Mouse (Mus musculus) embryonic facial prominence, embryonic 14.5 days (tissue): ENCODE results near the gene Pou2f1. TPM values are rescaled to one million over a fixed set of nuclear protein-coding genes. Genes with fewer than 3 reads are reported as not detected.
A peak's percentile ranks its signal among the peaks of the same experiment; 100 is the strongest.

ENCODE experiments used
- ATAC-seq: fragments of 200-750 bp; cut with Nextera tagmentation; 2 replicates; pipeline ENCODE4 v1.8.0; 2017; ENCODE audit warnings: low read depth, moderate number of reproducible peaks, moderate TSS enrichment
- DNase-seq: peaks from one replicate; pipeline ENCODE4 v3.0.0-alpha.2; 2015; ENCODE audit warnings: low spot score
- H3K27ac ChIP-seq: fragments of 300-500 bp; sonication (generic); replicated peaks from 2 replicates; pipeline ENCODE4 v1.5.1; 2014; ENCODE audit warnings: low read depth, mild to moderate bottlenecking, low read length, moderate library complexity
- H3K27me3 ChIP-seq: fragments of 300-500 bp; sonication (generic); replicated peaks from 2 replicates; pipeline ENCODE4 v1.6.1; 2014; ENCODE audit warnings: low read length; ENCODE audit not compliant: control insufficient read depth, insufficient read depth
- H3K36me3 ChIP-seq: fragments of 300-500 bp; sonication (generic); 2 replicates; pipeline ENCODE4 v1.6.1; 2014; ENCODE audit warnings: low read length, mixed read lengths; ENCODE audit not compliant: control insufficient read depth, insufficient read depth
- H3K4me1 ChIP-seq: fragments of 300-500 bp; sonication (generic); 2 replicates; pipeline ENCODE4 v1.6.1; 2014; ENCODE audit warnings: antibody characterized with exemption, low read length; ENCODE audit not compliant: control insufficient read depth, insufficient read depth
- H3K4me2 ChIP-seq: fragments of 300-500 bp; sonication (generic); 2 replicates; pipeline ENCODE4 v1.6.1; 2014; ENCODE audit warnings: low read depth, mild to moderate bottlenecking, low read length, moderate library complexity, mixed read lengths
- H3K4me3 ChIP-seq: fragments of 300-500 bp; sonication (generic); 2 replicates; pipeline ENCODE4 v1.5.1; 2014; ENCODE audit warnings: low read depth, mild to moderate bottlenecking, low read length
- H3K9ac ChIP-seq: fragments of 300-500 bp; sonication (generic); 2 replicates; pipeline ENCODE4 v1.6.1; 2014; ENCODE audit warnings: low read depth, mild to moderate bottlenecking, low read length, moderate library complexity, mixed read lengths
- H3K9me3 ChIP-seq: fragments of 300-500 bp; sonication (generic); 2 replicates; pipeline ENCODE4 v1.6.1; 2016; ENCODE audit warnings: low read length; ENCODE audit not compliant: control insufficient read depth
- WGBS: fragments of 180-500 bp; shearing (Covaris S2); extraction: QIAGEN DNeasy Blood & Tissue Kit; methylation state at CpG from one replicate; pipeline ENCODE4 v1.1.7; 2014; 5-methylcytosine and 5-hydroxymethylcytosine counted together
- polyA plus RNA-seq: library from polyadenylated mRNA; unstranded; fragments of >200 nt; fragmentation: Nextera tagmentation; extraction: Ambion mirVana; gene quantifications from 2 replicates; pipeline ENCODE4 v1.2.1, GENCODE M21; 2014

The Pou2f1 gene
- 11.4 and 13.6 TPM in 2 replicates for polyA plus RNA-seq

DNA sequence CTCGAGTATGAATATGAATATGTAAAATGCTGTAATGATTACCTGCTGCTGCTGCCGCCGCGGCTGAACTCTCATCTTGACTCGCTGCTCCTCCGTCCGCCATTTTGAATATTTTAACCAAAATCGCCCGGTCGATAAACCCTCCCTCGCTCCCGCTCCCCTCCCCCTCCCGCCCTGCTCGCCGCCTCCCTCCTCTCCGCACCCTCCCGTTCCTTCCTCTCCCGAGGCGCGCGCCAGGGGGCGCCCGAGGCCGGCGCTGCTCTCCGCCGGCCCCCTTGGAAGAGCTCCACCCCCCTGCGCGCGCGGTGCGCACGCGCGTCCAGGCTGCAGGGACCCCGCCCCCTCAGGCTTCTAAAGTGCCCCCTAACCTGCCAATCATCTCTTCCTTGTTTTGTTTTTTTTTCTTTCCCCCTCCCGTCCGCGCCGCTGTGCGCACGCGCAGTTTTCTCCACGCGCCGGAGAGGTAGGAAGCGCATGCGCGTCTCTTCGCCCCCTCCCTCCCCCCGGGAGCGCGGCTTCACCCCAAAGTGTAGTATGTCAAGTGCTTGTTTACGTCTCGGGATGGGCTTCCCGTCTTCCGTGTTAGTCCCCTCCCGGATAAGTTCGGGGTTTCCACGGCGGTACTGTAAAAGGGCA, at the start of gene Pou2f1:
TSS of gene Pou2f1 (minus strand) at position 159 of the 636 bp plus-strand sequence.
- Histone ChIP-seq H3K27ac (peak within 1 kb of the TSS; percentile 92), H3K36me3 (no peaks in the 10 kb centered on the region), H3K4me3 (peak within 1 kb of the TSS; percentile 95), H3K4me1 (peaks cover 10% of the 10 kb centered on the region; the same call in 1 of the 2 replicates), H3K9ac (peak within 1 kb of the TSS; percentile 93), H3K4me2 (peak within 1 kb of the TSS; percentile 83), H3K27me3 (no peaks in the 10 kb centered on the region), H3K9me3 (no peaks in the 10 kb centered on the region)
- DNase-seq (peak; percentile 98), ATAC-seq (peak; percentile 92)
- WGBS: under 1% methylated on average over 43 of the region's 61 CpGs

DNA sequence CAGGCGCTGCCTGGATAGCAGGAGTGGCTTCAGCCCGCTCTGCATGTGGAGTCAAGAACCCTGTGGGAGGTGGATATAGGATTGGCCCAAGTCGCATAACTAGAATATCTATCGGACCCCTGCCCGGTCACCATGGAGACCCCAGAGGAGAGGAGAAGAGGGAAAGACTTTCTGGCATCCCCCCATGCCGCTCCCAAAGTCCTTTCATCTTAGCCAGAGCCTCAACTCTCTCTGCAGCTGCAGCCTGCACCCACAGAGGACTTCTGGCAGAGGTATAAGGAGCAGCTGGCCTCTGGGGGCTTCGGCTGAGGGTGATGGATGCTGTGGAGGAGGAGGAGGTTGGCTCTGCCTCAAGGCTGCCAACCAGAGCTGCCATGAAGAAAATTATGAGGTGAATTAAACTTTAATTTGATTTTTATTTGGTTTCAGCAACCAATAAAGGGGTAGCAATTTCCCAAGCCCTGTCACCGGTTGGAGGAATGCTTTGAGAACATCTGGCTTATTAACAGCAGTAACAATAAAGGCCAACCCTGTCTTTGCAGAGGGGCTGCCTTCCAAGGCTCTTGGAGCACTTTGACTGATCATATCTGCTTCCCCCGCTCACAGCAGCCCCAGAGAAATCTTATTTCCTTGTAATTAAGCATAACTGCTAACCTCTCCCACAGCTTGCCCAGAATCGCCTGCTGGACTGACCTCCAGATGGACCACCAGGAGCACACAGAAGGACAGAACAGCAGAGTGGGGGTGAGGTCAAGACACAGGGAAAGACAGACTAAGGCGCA, 46.8 kb upstream of the Pou2f1 start:
- H3K9me3 ChIP-seq: no peaks in the 10 kb centered on the region
- peak overlapping the region; percentile 36 for H3K4me3 ChIP-seq
- peak overlapping the region; percentile 81 for H3K4me2 ChIP-seq
- no peak overlapping the region for H3K27ac ChIP-seq
- DNase-seq (peak; percentile 45), ATAC-seq (no peak)
- 14% methylated on average over 11 of the region's 11 CpGs for WGBS
- no peaks in the 10 kb centered on the region for H3K36me3 ChIP-seq
- 0 out of 2 replicates have a peak, but pooled peaks cover 12% of the 10 kb centered on the region for H3K27me3 ChIP-seq
- H3K4me1 ChIP-seq: peaks cover 24% of the 10 kb centered on the region
- H3K9ac ChIP-seq: no peak overlapping the region

DNA sequence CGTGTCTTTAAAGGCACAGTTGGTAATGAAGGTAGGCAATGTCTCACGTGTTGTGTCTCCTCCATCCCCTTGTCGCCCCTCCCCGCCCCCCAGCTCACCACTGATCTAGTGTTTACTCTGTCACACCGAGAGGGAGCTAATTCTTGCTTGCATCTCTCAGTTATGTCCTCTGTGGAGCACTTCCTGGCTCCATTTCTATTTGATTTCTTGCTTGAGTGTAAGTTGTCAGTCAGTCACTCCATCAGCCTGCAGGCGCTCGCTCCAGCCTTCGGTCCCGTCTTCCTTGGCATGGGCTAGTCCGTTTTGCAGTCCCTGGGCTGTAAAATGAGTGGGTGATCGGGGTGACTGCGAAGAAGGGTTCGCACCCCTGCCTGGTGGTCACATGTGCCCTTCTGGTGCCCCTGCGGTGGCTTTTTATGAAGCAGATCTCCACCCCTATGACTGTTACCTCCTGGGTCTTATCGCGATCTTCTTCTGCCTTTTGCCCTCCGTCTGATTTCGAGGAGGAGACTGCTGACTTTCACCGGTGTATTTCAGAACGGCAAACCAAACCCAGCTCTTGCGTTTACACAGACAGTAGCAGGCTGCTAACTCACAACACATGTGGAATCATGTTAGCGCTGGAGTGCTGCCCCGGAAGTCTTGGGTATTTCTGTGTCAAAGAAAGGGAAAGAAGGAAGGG, 45.9 kb upstream of the Pou2f1 start:
- ATAC-seq: no peak
- H3K36me3 ChIP-seq: no peaks in the 10 kb centered on the region
- H3K4me2 ChIP-seq: peak overlapping the region; percentile 81
- WGBS: 1% methylated on average over 23 of the region's 23 CpGs
- peaks cover 24% of the 10 kb centered on the region for H3K4me1 ChIP-seq
- peak; percentile 71 for DNase-seq
- H3K27ac ChIP-seq: no peak overlapping the region; the same call in 1 of the 2 replicates
- peak overlapping the region; percentile 36 for H3K4me3 ChIP-seq
- H3K9ac ChIP-seq: peak overlapping the region; percentile 53
- 0 out of 2 replicates have a peak, but pooled peaks cover 12% of the 10 kb centered on the region for H3K27me3 ChIP-seq
- no peaks in the 10 kb centered on the region for H3K9me3 ChIP-seq

DNA sequence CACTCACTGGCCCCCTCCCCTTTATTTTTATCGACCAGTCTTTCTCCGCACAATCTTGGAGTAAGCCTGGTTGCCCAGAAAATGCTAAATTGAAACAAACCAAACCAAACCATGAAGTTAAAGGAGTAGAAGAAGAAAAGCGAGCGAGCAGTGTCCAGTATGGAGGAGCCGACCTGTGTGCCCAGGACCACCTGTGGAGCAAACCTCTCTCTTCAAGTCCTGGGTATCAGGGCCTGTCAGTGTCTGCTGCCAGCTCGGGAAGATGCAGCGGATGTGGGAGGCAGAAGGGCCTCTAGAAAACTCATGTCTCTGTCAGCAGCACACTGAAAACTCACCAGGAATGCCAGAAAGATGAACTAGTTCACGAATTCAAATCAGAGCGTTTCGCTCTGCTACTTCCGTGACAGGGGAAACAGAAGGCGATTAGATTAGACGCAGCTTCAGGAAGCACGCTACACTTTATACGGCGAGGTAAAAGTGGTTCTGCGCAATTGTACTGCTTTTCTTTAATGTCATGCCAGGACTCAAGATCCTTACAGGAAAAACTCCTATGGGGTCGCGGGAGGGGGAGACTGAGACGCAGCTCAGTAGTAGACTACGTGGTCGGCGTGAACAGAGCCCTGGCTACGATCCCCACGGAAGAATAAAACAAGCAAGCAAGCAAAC, 45.2 kb upstream of the Pou2f1 start:
- Histone ChIP-seq H3K9ac (peak overlapping the region; percentile 53), H3K4me1 (peaks cover 24% of the 10 kb centered on the region), H3K36me3 (no peaks in the 10 kb centered on the region), H3K27me3 (0 out of 2 replicates have a peak, but pooled peaks cover 12% of the 10 kb centered on the region), H3K9me3 (no peaks in the 10 kb centered on the region), H3K27ac (no peak overlapping the region), H3K4me2 (peak overlapping the region; percentile 81), H3K4me3 (peak overlapping the region; percentile 36)
- DNase-seq: peak; percentile 49
- no peak for ATAC-seq
- WGBS: 6% methylated on average over 25 of the region's 25 CpGs

DNA sequence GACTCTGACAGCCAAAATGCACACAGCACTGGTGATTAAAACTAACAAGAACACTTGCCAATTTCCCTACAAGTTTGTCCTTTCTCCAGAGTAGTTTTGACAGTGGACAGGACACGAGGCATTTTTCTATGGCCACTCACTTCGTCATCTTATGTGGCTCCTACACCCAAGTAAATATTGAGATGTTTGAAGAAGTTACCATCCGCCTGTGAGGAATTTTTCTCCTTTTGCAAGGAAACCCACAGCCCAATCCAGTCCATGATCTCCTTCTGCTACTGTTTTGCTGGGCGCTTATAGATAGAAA, 43.4 kb upstream of the Pou2f1 start:
- H3K9ac ChIP-seq: peak overlapping the region; percentile 23; the same call in 1 of the 2 replicates
- H3K36me3 ChIP-seq: no peaks in the 10 kb centered on the region
- H3K4me3 ChIP-seq: no peak overlapping the region
- H3K9me3 ChIP-seq: no peaks in the 10 kb centered on the region
- H3K4me2 ChIP-seq: peak overlapping the region; percentile 30
- no peak for ATAC-seq
- H3K27me3 ChIP-seq: 0 out of 2 replicates have a peak, but pooled peaks cover 12% of the 10 kb centered on the region
- DNase-seq: no peak
- H3K4me1 ChIP-seq: peaks cover 24% of the 10 kb centered on the region
- H3K27ac ChIP-seq: peak overlapping the region; percentile 54; the same call in 1 of the 2 replicates
- WGBS: 42% methylated on average over 4 of the region's 4 CpGs

DNA sequence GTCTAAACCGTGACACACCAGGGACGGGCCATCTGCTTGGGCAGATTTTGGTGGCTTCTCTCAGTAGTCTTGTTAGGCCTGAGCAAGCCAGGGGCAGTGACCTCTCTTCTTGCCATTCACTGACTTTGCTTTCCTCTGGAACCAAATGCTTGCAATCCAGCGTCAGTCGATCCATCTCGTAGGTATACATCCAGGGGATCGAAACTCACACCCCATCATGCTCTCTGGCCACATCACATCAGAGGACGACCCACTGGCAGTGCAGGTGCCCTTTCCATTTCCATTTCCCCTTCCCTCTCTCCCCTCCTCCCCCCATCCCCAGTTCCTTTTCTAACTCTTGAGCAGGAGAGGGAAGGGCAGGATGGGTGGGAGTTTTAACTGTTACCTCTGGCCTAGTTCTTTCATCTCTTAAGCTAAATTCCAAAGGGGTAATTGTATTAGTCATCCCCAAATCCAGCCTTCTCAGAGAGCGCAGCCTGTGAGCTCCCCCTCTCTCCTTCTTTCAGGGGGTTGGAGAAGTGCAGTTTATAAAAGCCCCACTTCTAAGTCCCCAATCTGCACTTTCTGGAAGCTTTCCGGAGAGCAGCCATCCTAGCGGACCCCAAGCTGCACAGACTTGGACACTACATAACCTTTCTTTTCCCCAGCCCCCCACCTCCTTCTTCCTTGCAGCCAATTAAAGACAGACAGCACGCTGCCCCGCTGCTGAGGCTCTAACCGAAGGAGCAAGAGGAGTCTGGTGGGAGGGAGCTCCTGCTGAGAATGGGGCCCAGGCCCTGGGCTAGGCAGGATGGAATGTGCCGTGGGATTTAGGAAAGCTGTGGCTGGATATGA, 42.8 kb upstream of the Pou2f1 start:
- Histone ChIP-seq H3K4me3 (no peak overlapping the region), H3K36me3 (no peaks in the 10 kb centered on the region), H3K4me1 (peaks cover 24% of the 10 kb centered on the region), H3K9ac (peak overlapping the region; percentile 23; the same call in 1 of the 2 replicates), H3K27ac (peak overlapping the region; percentile 54; the same call in 1 of the 2 replicates), H3K27me3 (0 out of 2 replicates have a peak, but pooled peaks cover 12% of the 10 kb centered on the region), H3K4me2 (peak overlapping the region; percentile 30), H3K9me3 (no peaks in the 10 kb centered on the region)
- DNase-seq: peak; percentile 82
- peak; percentile 68 for ATAC-seq
- 22% methylated on average over 14 of the region's 14 CpGs for WGBS

DNA sequence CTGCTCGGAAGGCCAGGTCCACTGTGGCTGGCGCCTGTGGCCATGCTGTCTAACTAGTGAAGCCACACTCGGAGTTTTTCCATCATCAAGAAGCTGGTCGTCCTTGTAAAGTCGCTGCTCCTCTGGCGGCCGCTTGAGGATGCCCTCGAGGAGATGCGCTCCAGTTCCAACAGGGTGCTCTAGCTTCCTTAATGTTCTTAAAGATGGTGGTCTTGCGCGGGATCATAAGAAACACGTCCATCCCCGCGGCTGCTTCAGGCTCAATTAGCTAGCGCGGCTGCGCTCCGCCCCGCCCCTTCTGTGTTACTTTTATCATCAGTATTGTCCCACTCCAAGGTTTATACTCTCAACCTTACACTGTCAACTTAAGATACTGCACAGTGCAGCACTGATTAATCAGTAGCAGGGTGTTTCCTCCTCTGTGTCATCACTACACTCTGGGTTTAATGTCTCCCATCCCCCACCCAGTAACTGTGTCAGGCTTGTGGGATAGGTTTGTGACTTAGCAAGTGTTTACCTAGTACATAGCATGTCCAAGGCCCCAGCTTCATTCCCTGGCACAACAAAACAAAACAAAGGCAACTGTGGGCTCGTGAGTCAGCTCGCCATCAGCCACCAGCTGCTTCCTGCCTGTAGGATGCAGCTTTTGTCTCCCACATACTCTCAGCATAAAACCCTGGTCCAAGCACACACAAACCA, 41.1 kb upstream of the Pou2f1 start:
- WGBS: 64% methylated on average over 20 of the region's 21 CpGs
- no peaks in the 10 kb centered on the region for H3K9me3 ChIP-seq
- no peak overlapping the region for H3K4me2 ChIP-seq
- DNase-seq (no peak), ATAC-seq (peak; percentile 38; the same call in 1 of the 2 replicates)
- no peaks in the 10 kb centered on the region for H3K36me3 ChIP-seq
- H3K27me3 ChIP-seq: 0 out of 2 replicates have a peak, but pooled peaks cover 12% of the 10 kb centered on the region
- H3K9ac ChIP-seq: no peak overlapping the region
- H3K4me3 ChIP-seq: no peak overlapping the region
- peaks cover 17% of the 10 kb centered on the region for H3K4me1 ChIP-seq
- H3K27ac ChIP-seq: no peak overlapping the region
